Mouse (Mus musculus) naive thymus-derived CD4-positive, alpha-beta T cell, adult 2 months (primary cell): Measurements from ENCODE around the gene Fcrl1.
A peak's percentile ranks its signal among the peaks of the same experiment; 100 is the strongest.
"Not testable (repeated sequence)": the region's sequence is repeated elsewhere in the genome, so short reads cannot be mapped to it uniquely, and the experiment has no call there.

Experiments used
- DNase-seq: peaks from one replicate; pipeline ENCODE4 v3.0.0-alpha.2; 2011; ENCODE audit warnings: low read depth

Gene Fcrl1

DNA sequence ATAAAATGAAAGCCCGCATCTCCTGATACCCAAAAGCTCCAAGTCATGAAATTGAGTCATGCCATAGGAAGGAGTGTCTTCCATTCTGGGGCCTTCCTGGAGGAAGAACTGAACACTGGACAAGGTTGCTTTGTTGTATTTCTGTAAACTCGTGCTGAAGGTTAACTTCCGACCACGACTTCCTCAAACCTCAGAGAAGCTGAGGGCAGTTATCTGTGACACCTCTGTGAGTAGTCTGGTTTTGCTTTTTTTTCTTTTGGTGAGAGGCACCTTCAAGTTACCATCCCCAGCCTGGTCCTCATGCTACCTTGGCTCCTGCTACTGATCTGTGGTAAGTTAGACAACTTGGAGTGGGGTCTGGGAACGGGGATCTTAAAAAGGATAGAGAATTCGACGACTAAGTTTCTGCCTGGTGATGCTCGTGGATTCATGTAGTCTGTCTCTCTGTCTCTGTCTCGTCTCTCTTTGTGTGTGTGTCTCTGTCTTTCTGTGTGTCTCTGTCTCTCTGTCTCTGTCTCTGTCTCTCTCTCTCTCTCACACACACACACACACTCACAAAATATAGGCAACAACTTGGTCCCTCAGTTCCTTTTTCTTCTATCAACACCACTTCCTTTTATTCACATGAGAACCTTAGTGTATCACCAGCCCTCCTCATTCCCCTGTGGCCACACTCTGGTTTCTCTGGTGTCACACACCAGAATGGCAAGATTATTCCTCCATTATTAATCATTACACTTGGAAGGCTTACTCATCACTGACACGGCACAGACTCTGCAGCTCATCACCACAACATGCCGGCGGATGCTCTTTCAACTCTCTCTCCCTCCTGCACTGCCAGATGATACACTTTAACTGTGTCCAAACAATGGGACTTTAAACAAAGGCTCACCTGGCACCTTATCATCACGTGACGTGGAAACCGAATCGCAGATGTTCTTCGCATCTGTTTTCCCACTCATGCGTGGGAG lies at the start of gene Fcrl1:
Gene Fcrl1, plus strand, starts transcription at position 193 of the 971 bp plus-strand sequence.
- DNase-seq: peak; percentile 32

DNA sequence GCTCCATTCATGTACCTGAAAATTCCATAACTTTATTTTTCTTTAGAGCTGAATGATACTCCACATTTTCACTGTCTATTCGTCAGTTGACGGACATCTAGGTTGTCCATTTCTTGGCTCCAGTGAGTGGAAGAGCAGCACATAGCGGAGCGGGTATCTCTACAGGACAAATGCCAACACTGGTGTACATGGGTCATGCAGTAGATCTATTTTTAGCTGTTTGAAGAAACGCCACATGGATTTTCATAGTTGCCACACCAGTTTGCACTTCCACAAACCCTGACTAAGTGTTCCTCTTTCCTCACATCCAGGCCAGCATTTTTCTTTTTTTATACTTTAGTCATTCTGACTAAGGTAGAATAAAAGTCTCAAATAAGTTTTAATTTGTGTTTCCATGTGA lies 38.3 kb upstream of the Fcrl1 start:
- no peak for DNase-seq

DNA sequence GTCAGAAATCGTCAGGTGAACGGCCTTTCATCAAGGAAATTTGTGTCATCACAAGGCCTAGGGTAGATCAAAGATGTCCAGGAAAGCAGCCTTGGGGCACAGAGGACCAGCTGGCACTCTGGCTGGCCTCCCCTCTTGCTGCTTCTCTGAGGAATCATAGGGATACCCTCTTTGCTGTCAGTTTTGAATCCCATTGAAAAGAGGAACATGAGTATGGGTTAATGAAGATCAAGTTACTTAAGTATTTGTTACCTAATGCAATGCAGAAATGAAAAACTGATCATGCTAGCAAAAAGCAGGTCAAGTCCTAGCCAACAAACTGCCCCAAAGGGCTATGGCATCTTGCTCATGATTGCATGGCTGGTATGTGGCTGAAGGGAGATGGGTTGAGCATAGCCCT lies 25.2 kb upstream of the Fcrl1 start:
- DNase-seq: not testable (repeated sequence)

DNA sequence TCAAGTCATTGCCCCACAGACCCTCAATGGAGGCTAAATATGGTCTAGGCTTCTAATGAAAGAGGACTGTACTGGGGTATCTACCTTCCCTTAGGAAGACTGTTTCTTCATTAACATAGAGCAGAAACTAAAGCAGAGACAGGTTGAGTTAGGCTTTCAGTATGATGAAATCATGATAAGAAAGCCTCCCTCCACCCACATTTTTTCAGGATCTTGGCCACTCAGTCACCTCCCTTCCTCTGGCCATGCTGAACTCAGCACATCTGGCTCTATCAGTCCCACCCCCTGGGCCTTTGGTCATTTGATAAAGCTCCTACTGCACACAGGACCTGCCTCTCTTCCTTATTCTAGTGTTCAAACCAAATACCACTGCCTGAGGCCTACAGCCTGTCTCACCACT lies 18.6 kb upstream of the Fcrl1 start, which contains the start of gene Cd5l:
Gene Cd5l, plus strand, starts transcription at position 301 of the 400 bp plus-strand sequence.
- no peak for DNase-seq

DNA sequence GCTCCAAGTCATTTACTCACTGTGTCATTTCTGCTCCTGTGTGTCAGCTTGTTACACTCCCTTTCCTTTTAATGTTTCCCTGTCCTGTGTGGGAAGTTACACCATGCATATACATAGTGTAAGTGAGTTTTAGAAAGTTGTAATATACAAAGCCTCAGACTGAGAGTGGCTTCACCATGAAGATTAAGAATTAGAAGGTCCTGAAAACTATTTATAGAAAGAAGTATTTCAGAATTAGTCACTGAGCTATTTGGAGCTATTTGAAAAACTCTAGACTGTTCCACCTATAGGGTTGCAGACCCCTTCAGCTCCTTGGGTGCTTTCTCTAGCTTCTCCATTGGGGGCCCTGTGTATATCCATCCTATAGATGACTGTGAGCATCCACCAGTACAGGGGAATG lies 17.0 kb upstream of the Fcrl1 start:
- no peak for DNase-seq

DNA sequence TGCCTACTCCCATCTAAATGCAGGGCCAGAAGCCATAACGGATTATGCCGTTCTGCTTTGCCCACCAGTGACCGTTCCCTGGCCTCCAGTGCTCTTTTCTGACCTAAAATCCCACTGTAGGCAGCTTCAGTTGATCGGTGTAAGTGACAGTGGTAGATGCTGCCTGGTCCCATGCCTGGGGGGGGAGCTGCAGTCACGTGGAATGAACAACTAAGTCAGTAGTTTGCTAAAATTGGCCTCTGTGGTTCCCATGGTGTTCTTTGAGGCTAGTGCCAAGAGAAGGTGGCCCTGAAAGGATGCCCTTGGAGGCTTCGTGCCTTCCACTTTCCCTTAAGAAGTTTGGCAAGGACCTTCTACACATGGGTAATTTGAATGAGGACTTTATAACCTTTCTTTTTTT lies 15.7 kb upstream of the Fcrl1 start:
- no peak for DNase-seq

DNA sequence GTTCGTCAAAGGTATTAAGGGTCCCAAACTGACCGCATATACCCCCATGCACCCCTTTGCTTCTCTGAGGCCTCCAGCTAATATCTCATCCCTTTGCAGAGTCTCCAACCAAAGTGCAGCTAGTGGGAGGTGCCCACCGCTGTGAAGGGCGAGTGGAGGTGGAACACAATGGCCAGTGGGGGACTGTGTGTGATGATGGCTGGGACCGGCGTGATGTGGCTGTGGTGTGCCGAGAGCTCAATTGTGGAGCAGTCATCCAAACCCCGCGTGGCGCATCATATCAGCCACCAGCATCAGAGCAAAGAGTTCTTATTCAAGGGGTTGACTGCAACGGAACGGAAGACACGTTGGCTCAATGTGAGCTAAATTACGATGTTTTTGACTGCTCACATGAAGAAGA lies 10.5 kb upstream of the Fcrl1 start:
- DNase-seq: no peak

DNA sequence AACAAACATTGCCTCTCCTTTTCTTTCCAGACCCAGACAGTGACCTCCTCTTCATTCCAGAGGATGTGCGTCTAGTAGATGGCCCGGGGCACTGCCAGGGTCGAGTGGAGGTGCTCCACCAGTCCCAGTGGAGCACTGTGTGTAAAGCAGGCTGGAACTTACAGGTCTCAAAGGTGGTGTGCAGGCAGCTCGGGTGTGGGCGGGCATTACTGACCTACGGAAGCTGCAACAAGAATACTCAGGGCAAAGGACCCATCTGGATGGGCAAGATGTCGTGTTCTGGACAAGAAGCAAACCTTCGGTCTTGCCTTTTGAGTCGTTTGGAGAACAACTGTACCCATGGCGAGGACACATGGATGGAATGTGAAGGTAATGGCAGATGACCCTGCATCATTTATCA lies 8.7 kb upstream of the Fcrl1 start:
- no peak for DNase-seq

DNA sequence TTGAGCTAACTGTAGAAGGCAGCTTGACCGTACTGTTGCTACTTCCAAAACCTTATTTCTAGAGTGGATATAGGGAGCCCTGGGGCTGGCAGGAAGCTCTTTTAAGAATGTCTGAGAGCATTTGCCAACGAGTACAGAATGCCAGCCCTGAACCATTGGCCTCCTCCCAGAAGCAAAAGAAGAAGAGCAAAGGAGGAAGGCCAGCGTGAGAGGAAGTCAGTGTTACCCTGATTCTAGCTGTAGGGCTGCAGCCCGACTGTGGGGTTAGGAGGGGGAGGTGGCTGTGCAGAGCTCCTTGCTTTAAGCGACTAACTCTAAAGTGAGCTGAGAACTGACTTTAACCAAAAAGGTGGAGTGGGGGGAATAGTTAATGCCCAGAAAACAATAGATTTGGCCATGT lies 7.0 kb upstream of the Fcrl1 start:
- DNase-seq: no peak

DNA sequence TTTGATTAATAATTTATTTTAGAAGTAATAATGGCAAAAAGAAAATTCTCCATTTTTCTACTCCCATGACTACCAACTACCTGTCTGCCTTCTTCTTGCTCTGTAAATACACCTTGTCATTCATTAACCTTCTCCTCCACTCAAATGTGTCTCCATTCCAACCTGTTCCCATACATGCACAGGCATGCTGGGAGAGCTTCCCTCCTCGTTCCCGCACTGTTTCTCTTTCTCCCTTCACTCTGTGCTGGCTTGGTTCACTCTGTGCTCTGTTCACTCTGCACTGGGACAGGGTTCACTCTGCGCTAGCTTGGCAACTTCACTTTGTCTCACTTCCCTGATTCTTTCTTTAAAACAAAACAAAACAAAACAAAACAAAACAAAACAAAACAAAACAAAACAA lies 1.0 kb downstream of the Fcrl1 start:
- no peak for DNase-seq

DNA sequence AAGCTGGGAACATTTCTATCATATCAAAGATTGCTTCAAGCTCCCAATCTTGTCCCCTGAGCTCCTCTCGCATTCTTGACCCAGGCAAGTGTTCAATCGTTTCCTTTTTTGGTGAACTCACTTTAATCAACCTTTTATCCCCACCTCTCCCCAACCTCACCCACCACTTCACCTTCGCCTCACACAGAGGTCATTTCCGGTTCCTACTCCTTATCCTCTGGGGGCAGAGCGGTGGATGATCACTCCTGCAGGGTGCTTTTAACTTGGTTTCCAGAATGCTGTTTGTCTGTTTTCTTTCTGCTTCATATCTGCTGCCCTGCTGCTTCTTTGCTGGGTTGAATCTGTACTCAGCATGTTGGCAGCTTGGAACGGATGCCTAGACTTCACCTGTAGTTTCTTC lies 1.5 kb downstream of the Fcrl1 start:
- peak; percentile 13 for DNase-seq

DNA sequence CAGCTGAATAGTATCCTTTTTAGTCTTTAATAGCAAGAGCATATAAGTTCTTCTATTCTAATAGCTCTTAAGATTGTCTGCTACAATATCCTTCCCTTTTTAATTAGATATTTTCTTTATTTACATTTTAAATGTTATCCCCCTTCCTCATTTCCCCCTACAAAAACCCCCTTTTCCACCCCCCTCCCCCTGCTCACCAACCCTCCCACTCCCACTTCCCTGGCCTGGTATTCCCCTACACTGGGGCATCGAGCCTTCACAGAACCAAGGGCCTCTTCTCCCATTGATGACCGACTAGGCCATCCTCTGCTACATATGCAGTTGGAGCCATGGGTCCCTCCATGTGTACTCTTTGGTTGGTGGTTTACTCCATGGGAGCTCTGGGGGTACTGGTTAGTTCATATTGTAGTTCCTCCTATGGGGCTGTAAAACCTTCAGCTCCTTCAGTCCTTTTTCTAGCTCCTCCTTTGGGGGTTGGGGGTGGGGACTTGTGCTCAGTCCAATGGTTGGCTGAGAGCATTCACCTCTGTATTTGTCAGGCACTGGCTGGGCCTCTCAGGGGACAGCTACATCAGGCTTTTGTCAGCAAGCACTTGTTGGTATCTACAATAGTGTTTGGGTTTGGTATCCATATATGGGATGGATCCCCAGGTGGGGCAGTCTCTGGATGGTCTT lies 3.6 kb downstream of the Fcrl1 start:
- DNase-seq: not testable (repeated sequence)

DNA sequence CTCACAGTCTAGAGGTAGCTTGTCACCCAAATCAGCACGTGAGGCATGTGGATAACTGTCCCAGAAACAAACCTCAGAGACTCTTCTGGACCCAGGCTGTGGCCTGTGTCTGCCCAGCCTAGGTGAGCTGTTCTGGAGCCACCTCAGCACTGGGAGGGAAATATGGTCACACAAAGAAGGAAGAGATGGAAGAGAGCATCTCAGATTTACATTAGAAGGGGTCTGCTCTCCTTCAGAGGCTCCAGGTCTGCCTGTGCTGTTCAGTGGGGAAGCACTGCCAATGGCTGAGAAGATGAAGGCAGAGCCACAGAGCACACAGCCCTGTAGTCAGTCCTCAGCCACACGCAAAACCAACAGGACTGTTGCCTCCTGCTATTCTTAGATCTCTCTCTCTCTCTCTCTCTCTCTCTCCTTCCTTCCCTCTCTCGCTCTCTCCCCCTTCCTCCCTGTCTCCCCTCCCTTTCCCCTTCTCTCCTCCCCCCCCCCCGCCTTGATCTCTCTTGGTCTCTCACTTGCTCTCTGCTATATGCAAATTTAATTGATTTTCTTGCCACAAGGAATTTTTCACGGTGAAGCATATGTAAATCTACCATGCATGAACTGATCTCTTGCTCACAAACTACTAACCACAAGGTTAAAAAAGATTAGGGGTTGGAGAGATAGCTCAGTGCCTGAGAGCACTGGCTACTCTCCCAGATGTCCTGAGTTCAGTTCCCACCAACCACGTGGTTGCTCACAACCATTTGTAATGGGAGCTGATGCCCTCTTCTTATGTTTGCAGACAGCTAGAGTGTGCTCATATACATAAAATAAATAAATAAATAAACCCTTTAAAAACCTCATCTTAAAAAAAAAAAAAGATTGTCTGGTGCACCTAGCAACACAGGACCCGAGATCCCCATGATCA lies 5.9 kb downstream of the Fcrl1 start:
- no peak for DNase-seq

DNA sequence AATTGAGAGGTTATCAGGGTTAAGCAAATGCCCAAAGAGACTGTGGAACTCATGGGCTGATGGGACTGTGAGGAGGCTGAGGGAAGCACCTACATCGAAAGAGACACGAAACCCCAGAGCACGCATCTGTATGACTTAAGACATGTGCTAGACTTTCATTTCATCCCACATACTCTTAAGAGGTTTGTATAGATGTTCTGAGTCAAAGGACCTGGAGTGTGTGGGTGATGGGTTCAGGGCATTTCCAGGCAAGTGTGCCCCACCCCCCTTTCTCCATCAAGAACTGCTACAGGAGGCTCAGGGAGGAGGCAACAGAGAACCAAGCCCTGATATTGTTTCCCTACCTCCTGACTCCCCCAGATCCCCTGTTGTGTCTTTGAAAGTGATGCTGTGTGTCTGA lies 7.1 kb downstream of the Fcrl1 start:
- no peak for DNase-seq

DNA sequence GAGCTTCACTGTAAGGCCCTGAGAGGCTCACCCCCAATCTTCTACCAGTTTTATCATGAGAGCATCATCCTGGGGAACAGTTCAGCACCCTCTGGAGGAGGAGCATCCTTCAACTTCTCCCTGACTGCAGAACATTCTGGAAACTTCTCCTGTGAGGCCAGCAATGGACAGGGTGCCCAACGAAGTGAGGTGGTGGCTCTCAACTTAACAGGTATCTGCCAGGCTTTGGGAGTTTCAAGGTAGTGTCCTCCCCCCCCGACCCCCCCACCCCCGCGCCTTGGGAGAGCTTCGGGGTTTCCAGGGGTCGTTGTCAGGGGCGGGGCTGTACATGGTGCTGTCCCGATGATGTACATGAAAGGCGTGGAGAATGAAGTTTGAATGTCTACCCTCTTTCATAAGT lies 8.9 kb downstream of the Fcrl1 start:
- DNase-seq: no peak

DNA sequence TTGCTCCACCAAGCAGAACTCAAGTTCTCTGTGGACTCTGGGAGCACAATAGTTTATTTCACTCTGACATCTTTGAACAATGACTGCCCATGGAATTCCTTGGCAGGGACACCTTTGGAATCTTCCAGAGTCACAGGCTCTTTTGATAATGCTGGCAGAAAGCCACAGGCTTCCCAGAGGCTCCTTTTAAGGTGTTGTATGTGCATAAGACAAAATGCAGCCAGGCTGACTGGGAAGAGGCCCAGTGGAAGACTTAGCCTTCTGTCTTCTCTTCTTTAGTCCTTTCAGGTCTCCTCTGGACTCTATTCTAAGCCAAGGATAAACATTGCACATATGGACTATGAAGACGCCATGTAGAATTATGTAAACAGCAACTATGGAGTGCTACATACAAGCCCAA lies 14.7 kb downstream of the Fcrl1 start:
- no peak for DNase-seq

DNA sequence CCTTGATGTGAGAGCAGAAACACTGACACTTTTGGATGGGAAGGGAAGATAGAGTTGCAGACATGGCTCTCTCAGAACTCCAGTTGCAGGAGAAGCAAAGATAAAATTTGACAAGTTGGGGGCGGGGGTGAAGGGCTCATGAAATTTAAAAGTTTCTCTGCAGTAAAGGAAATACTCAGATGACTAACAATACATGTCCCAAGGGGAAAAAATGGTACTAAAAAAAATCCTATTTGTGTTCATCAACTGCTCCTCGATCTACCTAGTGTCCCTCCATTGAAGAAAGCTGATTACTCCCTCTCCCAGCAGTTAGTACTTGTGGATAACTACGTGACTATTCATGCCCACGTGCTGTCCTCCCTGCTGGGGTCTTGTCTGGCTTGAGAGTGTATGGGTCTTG lies 22.6 kb downstream of the Fcrl1 start:
- DNase-seq: no peak

DNA sequence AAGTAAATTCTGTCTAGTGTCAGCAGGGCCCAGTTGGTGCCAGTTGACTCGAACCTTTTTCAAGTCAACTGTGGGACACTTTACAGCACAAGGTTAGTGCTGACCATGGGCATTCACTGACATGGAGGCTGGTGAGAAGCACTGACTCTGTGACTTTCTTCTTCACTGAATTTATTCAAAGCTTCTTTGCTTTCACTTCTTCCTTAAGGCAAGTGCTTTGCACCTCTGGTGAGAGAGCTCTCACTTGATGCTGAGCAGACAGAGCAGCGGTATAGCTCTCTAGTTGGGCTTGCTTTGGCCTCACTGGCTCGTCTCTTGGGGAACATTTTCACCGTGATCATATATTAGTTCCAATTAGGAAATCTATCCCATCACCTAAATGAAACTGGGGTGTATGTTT lies 23.7 kb downstream of the Fcrl1 start:
- DNase-seq: no peak

DNA sequence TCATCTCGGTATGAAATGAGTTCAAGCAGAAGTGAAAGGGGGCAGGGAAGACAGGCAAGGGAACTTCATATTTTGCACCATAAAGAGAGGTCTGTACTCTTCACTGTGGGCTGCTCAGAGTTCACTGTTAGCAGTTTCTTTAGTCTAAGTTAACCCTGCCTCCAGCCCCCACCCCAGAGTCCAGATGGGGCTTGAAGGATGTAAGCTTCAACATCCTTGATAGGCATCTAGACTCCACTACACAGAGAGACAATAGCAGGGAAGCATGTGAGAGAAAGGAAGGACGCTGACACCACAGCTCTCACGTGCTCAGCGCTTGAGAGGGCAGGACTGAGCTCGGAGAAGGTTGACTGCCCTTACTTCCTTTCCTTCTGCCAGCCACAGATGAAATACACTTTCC lies 25.1 kb downstream of the Fcrl1 start:
- peak; percentile 55 for DNase-seq

DNA sequence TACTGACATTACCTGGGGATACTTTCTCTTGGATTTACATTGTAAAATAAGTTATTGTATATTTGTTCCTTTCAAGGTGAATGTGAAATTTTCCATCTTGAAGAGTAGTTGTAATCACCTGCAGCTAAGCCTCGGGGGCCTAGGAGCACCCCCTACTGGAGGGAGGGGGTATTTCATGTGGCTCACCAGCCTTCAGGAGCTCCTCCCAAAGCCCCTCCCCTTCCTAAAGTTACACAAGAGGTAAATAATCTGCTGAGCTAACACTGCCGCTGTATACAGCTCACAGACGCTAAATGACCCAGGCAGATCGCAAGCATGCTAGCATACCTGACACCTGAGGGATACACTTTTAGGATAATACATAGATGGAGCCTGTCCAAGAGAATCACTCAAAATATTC lies 32.0 kb downstream of the Fcrl1 start:
- DNase-seq: peak; percentile 83

DNA sequence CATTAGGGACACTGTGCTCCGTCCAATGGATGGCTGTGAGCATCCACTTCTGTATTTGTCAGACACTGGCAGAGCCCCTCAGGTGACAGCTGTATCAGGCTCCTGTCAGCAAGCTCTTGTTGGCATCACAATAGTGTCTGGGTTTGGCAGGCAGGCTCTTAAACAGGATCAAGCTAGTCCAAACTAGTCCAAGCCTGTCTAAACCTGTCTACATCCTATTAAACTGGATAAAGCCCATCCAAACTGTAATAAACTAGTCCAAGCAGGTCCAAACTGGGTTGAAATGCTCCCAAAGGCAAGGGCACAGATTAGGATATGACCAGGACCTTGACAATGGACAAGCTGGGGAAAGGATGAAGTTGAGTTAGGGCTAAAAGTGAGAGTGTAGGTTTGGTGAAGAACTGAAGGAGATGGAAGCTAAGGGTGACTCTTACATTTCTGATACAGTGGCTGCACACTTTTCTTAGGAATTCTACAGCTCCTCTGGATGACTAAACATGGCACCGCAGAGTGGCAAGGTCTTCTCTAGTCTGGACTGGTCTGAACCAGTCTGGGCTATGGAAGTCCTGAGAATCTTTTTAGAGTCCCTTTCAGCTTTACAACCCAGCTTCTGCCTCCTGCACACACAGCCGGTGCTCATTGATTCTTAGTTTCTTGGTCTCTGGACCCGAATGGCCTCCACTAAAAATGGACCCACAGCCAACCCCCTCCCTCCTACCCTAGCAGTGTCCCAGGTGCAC lies 33.2 kb downstream of the Fcrl1 start:
- no peak for DNase-seq

DNA sequence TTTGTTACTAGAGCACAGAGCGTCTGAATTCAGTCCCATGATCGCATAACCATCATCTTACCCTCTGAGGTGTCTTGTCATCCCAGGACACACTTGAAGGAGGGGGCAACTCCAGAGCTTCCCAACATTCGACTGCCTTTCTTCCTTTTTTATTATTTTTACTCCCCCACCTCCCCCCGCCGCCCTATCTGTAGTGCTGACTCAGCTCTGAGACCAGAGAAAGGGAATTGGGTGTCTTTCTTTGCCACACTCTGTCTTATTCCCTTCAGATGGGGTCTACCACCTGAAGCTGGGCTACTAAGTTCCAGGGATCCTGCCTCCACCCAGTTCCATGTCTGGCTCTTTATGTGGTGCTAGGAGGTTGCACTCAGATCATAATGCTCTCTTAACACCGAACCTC lies 34.4 kb downstream of the Fcrl1 start:
- DNase-seq: no peak
